Mouse (Mus musculus) kidney, adult 2 months (tissue): Measurements from ENCODE around the gene Trmt1.

ENCODE experiments used
- CTCF ChIP-seq: fragments of 200-500 bp; conservative IDR thresholded peaks from 2 replicates; pipeline ENCODE4 v1.5.1; 2011; ENCODE audit warnings: low read depth, mild to moderate bottlenecking, control low read depth, low read length, moderate library complexity, mixed read lengths; ENCODE audit not compliant: insufficient read depth, insufficient read length
- POLR2A ChIP-seq: fragments of 200-500 bp; IDR thresholded peaks from one replicate; pipeline ENCODE4 v1.6.1; 2011; ENCODE audit warnings: low read depth, low read length, control low read depth

DNA sequence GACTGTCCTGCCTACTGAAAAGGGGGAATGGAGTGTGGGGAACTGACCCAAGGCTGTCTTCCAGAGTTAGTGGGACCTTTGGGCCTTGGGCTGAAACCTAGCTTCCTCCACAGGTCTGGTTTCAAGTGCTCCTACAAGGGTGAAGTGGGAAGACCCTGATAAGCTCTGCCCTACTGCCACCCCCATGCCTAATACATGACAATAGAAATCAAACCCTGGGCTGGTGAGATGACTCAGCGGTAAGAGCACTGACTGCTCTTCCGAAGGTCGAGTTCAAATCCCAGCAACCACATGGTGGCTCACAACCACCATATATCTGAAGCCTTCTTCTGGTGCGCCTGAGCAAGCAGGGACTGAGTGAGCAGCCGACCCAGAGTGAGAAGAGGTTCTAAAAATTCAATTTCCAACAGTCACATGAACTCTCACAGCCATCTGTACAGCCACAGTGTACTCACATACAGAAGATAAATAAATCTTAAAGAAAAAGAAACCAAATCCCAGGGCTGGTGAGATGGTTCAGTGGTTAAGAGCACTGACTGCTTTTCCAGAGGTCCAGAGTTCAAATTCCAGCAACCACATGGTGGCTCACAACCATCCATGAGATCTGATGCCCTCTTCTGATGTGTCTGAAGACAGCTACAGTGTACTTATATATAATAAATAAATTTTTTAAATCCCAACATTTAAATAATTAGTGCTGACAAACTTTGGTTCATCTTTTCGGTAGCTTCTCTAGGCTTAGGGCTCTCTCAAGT lies 17.2 kb upstream of the Trmt1 start:
- no peak for TF ChIP-seq CTCF
- TF ChIP-seq POLR2A: no peak
